Mouse (Mus musculus) adrenal gland, postnatal 4 days (tissue): ENCODE data around the gene Pcdh7. TPM values are rescaled to one million over a fixed set of nuclear protein-coding genes. Genes with fewer than 3 reads are reported as not detected.

Source experiments
- DNase-seq, 2 experiments: peaks; one replicate each; pipeline ENCODE4 v3.0.0; 2021 to 2022; ENCODE audit warnings: low spot score in 2 of 2, mixed read lengths in 2 of 2
- total RNA-seq, 2 experiments: library from RNA; stranded (reverse); gene quantifications; 2 replicates each; pipeline ENCODE4 v1.2.3; 2021

Pcdh7 gene
- total RNA-seq, 2 experiments from 2014 or later, result 10.0 to 14.8 TPM

- no peak for DNase-seq
Observed at GRCm38 (mm10) chr5:57884982-57885381, 167.2 kb downstream of the Pcdh7 start.

GRCm38 (mm10) chr5:57899018-57899614, 181.3 kb downstream of the Pcdh7 start:
- no peak for DNase-seq

- DNase-seq, result no peak
Observed at GRCm38 (mm10) chr5:57907218-57907617, 189.5 kb downstream of the Pcdh7 start.

DNA sequence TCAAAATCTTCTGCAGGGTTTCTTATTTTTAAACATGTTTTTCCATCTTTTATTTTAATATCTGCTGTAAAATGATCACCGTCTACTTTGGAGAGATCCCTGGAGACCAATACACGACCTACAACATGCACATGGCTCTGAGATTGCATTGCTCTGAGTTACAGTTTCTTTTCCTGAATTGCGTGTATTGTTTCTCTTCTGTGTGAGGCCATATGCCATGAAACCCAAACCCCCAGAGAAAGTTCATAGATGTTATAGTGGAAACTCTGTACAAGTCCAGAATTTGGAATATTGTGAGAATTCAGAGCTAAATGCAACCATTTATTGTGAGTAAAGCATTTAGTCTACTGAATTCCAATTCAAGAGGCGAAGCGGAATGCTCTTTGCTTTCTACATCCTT, 203.4 kb downstream of the Pcdh7 start:
- no peak for DNase-seq

GRCm38 (mm10) chr5:57931331-57931730, 213.6 kb downstream of the Pcdh7 start:
- DNase-seq, result no peak

- no peak for DNase-seq
Observed at GRCm38 (mm10) chr5:57931738-57932137, 214.0 kb downstream of the Pcdh7 start.

- DNase-seq, result no peak
Observed at GRCm38 (mm10) chr5:57934666-57935065, 216.9 kb downstream of the Pcdh7 start.

- no peak for DNase-seq
Observed at GRCm38 (mm10) chr5:57940457-57940856, 222.7 kb downstream of the Pcdh7 start.

DNA sequence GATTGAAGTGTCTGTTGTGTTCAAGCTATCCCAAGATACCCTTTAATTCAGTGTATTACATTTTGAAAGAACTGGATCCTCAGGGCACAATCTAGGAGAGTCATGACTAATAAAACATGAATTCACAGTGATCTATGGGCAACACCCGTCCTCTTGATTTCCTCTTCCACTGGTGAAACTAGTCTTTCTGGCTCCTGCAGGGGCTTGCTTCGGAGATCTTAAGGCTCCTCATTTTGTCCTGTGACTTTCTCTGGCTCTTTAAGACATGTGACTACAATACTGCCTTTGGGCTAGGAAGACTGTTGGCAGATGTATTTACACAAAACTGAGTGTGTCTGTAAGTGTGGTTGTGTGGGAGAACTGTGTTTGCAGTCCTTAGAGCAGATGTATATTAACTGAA, 225.4 kb downstream of the Pcdh7 start:
- DNase-seq, result no peak

DNA sequence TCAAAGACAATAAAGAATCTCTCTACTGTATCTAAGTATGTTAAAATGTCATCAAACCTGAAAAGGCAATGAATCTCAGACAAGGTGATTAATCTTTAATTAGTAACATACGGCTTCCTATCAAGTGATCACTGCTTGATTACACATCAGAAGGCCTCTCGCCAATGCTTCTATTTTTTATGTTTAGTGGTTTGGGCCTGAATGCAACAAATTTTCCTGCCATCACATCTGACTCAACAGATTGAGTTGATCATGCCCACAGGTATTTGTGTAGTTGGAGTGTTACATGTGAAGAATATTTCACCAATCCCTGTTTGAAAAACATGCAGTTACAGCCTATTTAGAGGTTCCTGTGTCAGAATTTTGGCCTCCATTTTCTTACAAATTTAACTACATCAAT, 225.8 kb downstream of the Pcdh7 start:
- no peak for DNase-seq

DNA sequence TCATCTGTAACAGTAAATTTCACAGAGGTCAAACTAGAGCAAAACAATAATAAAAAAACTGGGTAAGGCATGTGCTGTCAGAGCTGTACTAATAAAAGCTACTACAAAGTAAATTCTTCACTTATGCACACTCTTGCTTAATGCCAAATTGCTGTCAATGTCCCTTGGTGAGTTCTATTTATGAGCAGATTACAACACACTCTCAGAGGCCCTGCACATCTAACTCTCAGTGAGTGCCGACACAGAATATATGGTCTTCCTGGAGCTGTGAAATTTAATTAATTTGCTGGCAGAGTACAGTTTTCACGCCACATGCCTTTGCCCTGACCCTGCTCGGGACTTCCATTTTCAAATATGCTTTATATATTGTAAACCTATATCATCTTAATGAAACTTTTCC, 227.7 kb downstream of the Pcdh7 start:
- no peak for DNase-seq

GRCm38 (mm10) chr5:57959317-57959716, 241.6 kb downstream of the Pcdh7 start:
- no peak for DNase-seq

DNA sequence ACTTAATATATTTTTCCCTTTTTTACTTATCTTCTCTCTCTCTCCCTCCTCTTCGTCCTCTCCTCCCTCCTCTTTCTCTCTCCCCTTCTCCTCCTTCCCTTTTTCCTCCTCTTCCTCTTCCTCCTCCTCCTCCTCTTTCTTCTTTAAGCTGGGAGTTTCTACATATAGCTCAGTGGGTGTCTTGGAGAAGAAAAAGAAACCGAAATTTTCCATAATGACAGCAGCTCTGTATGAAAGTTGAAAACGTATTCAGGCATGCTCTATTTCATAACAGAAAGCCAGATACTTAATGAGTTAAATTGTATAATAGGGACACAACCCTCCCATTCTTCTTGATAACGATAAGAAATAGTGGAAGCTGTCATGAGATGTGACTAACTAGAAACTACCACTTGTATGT, 246.0 kb downstream of the Pcdh7 start:
- DNase-seq, result no peak

GRCm38 (mm10) chr5:57964201-57964600, 246.4 kb downstream of the Pcdh7 start:
- DNase-seq, result no peak

DNA sequence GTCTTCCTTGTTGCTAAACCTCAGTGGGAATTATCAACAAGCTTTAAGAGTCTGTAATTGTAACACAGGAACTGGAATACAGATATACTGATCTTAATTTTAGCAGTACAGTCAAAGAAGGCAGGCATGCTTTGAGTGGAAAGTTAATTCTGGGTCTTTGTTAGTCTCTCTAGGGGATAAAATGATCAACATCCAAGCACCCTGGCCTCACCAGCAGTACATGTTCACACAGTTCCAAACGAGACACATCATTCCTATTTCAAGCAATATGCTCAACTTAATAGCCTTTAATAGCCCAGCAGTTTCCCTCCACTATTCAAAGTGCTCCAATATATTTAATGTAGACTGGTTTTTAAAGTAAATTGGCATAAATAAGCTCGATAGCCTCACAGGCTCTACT, 275.8 kb downstream of the Pcdh7 start:
- no peak for DNase-seq

DNA sequence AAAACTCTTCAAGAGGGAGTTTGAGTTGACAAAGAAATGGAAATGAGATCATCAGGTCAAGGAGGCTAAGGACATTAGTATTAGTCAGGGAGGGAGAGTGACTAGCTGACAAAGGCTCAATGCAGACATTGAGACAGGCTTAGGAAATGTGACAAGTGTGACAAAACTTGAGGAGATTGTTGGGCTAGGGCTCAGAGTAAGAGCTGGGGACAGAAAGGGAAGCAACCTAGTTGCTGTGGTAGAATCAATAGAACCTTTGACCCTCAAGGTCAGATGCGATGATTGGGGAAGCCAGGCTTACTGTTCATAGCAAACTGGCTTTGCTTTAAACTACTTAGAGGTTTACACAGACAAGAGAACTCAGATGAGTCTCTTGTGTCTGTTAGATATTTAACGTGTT, 303.6 kb downstream of the Pcdh7 start:
- DNase-seq, result no peak

DNA sequence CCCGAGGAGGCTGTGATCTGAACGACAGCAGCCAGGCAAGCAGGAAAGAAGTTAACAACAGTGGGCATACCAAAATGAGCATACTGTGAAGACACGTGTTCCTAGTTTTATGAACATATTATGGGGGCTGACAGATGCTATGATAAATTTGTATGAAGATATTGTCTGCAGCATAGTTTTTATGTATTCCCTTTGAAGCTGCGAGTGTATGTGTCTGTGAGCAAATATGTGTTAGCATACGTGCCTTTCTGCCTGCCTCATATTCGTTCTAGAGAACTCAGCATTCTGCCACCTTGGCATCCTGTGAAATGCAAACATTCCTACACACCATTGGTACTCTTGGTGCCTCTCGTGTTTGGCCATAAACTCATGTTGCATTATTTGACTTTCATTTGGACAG, 307.4 kb downstream of the Pcdh7 start:
- DNase-seq, result no peak

DNA sequence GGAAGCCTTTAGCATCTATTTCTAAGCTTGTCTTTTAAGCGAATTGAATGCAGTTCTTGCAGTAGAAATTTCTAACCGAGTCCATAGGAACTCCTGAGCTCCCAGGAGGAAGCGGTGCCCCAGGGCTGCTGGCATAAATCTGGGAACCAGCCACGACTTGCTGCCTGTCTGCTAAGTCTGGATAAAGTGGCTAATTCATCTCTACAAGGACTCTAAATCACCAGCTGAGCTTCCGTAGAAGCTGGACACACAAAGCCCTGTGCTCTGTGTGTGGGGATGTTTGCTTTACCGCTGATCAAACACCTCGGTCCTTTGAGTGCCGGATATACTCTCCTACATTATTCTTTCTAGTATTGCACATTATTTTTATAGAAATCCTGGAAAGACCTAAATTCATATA, 308.0 kb downstream of the Pcdh7 start:
- no peak for DNase-seq

DNA sequence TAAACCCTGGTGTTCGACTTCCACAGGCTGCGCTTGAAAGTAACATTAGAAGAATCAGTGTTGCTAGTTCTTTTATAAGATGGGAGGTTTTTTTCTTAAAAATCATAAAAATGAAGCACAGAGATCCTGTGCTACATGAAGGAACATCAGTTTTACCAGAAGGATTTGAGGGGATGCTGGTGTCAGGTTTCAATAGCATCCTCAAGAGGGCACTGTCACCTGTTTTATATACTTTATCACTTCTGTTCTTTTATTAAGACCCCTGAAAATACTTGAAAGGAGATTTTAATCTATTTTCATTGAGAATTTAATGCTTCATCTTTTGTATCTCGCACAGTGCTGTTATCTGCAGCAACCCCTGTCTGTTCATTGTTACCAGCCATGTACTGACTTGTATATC, 322.1 kb downstream of the Pcdh7 start:
- no peak for DNase-seq

- DNase-seq, result no peak
Observed at GRCm38 (mm10) chr5:58044216-58044615, 326.4 kb downstream of the Pcdh7 start.

DNA sequence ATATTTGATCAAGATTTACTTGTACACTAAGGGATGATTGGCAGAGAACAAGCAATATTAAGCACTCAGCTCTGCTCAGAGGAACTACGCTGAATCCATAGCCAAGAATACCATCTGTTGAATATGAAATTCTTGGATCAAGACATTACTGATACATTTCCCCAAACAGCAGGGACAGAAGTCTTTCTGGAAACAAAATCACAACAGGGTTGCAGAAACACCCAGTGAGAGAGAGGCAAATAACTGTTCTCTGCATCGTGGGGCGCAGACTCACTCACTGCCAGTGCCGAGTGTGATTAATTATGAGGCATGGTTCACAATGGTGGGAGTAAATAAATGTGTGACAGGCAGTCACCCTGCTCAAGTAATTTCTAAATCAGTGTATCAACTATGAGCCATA, 363.3 kb downstream of the Pcdh7 start:
- no peak for DNase-seq

DNA sequence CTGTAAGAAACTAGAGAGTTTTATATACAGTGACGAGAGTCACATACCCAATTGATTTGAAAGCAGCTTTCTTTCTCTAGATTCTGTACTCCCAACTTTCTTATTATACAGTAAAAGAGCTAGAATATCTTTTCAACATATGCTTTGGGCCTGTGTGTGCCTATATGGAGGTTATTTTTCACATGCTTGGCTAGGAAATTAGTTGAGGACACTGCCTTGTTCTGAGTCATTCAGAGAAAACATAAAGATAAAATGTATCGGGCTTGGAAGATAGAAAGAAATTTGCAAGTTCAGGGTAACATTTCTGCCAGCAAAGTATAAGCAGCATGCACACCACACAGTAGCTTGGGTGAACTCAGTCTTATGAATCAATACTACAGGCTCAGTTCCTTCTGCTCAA, 364.5 kb downstream of the Pcdh7 start:
- no peak for DNase-seq

DNA sequence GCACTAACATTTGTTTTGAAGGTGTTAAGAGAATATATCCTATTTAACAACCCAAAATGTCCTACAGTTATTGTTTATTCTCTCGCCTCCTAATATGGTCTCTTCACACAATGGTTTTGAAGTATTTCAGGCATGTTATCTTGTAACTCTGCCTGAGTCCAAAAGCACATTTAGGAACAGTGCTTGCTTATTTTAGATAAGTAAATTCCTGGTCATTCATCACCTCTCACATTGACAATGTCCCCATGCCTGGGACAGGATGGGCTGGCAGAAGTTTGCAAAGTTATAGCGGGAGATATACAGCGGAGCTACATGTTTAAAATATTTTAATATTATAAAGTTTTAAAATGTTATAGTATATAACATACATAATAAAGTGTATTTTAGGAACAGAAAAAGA, 365.3 kb downstream of the Pcdh7 start:
- DNase-seq, result no peak

DNA sequence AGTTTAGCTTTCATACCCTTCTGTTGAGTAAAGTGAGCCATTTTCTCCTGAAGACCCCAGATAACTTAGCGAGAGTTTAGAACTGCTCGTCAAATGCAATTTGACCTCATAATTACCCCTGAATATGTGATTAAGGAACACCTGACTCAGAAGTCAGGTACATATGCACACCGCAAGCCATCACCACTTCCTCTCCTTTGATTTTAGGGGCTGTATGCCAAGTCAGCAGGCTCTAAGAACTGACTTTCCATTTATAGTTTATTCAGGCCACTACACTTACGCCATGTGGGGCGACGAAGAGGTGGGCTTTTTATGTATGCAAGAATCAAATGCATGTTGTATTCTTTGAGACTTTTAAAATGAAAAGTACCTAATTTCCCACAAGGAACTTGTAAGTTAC, 366.2 kb downstream of the Pcdh7 start:
- DNase-seq, result no peak
